Mouse (Mus musculus): ENCODE results near the gene Smurf2.

Gene Smurf2

DNA sequence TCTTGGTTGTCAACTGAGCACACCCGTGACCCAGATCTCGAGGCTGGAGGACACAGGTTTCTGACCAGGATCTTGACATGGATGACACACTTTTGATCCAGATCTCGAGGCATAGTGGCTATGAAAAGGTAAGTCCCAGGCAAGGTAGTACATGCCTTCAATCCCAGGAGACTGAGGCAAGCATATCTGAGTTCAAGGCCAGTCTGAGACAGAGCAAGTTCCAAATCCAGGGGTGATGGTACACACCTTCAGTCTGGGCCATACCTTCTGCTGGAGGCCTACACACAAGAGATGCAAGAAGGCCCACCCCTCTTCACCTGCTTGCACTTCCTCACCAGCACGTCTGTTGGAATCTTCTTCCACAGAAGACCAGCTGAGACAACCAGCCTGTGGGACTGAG is 14.8 kb downstream of the Smurf2 start:
- DNase-seq (ENCODE audit: low spot score) = no peak

DNA sequence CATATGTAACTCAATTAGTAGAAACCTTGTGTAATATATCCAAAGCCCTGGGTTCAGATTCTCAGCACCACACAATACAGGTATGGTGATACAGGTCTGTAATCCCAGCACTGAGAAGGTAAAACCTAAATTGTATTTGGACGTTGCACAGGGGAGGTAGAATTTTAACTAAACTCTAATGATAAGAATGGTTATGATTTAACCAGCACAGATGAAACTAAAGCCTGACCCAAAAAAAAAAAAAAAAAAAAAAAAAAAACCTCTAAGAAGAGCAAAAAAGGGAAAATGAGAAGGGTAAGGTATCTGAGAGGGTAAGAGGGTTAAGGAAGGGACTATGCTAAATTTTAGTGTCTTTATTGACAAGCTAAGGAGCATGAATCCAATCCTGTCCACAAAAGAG is 20.7 kb downstream of the Smurf2 start:
- no peak for DNase-seq (ENCODE audit: low spot score)

DNA sequence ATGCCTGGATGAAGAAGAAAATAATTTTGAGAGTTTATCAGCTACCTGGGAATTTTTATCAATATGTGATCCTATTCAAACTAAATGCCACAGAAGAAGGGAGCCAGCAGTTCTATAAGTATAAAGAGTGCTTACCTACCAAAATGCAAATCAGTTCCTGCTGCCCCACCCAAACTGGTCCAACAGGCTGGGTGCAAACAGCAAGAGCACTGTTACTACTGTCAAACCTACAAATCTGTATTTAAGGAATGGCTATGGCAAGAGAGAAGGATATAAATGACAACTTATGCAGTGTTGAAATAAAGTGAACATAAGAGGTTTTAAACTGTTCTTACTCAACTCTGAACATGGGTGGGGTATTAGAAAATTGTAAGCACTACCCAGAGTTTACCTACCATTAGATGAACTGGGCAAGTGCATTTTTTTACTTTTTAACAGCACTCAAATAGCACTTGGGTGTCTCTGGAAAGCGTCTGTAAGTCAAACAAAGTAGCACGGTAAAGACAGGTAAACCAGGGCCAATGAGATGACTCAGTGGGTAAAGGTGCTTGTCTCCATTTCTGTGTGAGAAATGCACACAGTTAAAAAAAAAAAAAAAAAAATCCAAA is 23.9 kb downstream of the Smurf2 start:
- DNase-seq (ENCODE audit: low spot score) = peak; percentile 71

DNA sequence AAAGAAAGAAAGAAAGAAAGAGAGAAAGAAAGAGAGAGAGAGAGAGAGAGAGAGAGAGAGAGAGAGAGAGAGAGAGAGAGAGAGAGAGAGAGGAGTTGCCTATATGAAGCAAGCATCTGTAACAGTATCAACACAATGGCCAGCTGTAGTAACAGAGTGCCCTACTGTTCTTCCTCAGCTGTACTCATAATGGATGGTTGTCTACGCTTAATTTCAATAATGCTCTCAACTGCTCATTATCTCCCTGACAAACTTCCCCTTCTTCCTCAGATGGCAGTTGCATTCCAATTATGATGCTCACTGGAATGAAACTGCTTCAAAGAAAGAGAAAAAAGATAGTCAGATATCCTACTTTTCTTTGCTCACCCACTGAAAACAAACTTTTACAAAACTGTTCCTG is 36.9 kb downstream of the Smurf2 start:
- no peak for DNase-seq (ENCODE audit: low spot score)

DNA sequence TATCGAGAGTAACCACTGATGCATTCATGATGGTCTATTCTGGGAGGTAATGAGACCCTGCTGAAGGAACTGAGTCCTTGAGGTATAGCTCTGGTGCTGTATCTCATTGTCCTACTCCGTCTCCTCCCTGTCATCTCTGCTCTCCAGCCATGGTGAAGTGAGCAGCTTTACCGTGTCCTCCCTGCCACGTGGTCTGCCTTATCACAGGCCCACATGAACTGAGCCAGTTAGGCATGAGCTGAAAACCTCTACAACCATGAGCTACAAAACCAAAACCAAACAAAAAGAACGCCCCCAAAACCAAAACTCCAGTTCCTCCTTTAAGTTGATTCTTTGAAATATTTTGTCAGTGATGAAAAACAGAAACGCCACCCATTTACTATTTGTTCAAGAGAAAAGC is 47.9 kb downstream of the Smurf2 start:
- no peak for DNase-seq (ENCODE audit: low spot score)

DNA sequence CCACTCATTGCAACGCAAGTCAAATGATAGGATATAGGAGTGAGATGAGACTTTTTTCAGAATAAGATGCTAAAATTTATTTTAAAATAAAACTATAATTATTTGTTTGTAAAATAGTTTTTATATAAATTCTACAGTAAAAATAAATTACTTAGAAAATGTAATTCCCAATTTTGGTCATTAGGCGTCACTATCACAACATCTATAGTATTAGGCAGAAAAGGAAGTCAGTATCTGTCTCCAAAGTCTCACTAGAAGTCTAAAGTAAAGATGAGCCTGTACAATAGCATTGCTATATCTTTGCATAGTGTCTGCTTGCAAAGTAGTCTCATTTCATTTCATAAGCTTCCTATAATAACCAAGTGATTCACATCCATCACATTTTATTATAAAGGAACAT is 69.1 kb downstream of the Smurf2 start:
- no peak for DNase-seq (ENCODE audit: low spot score)

DNA sequence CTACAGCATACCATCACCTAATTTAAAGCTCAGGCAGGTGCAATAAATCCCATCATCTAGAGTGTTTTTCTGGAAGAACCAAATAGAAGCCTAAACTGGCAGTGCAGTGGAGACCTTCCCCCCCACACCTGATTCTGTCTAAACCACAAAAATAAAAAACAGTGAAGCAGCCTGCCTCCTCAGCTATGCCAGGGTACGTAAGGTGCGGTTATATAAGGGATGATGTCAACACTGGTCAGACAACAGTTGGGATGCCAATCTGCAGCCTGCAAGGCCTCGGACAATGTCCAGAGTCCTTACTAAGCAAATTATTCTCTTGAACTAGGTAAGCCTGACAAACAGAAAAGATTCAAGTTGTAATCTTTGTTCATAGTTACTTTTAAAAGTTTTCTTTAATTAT is 78.5 kb downstream of the Smurf2 start:
- no peak for DNase-seq (ENCODE audit: low spot score)

DNA sequence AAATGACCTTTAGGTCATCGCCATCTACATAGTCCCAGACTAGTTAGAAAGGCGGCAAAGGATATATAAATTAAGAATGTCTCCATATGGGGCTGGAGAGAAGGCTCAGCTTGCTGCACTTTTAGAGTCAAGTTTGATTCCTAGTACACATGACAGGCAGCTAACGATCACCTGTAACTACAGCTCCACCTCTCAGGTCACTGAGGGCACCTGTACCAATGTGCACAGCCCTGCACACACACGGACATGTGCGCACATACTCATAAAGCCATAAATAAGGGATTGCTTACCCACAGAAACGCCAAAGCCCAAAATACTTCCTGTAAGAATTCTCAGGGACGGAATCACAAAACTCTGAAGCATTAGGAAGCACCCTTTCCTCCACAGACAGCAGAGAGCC is 92.4 kb downstream of the Smurf2 start:
- DNase-seq (ENCODE audit: low spot score) = no peak

DNA sequence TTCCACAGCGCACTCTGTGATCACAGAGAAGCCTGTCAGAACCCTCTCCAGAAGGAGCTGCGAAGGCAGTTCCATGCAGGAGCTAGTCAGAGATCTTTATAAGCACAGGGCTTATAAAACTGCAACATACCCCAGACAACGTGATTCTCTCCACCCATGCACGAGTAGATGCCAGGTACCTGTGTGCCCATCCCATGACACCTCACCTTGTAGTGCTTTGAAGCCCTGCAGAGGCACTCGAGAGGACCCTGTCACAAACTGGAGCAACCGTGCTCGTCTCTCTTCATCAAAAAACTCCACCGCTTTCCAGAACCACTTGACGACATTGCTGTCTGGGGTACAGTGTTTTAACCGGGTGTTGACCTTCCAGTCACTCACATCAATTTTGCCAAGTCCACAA is 96.1 kb downstream of the Smurf2 start:
- no peak for DNase-seq (ENCODE audit: low spot score)

DNA sequence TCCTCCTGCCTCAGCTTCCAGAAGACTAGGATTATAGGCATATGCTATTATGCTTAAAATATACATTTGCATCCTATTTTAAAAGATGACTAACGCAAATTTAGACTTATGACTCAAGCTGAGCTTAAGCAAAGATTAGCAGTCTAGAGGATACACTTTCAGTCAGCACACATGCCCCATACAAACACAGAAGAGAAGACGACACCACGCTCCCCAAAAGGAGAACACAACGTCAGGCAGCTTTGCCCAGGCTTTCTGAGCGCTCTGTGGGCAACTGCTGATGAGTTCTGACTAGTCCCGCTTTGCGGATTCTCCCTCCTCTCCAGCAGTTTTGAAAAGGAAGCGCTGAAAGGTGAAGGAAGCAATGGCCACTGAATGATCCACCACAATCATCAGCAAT is 96.8 kb downstream of the Smurf2 start:
- DNase-seq (ENCODE audit: low spot score) = no peak

DNA sequence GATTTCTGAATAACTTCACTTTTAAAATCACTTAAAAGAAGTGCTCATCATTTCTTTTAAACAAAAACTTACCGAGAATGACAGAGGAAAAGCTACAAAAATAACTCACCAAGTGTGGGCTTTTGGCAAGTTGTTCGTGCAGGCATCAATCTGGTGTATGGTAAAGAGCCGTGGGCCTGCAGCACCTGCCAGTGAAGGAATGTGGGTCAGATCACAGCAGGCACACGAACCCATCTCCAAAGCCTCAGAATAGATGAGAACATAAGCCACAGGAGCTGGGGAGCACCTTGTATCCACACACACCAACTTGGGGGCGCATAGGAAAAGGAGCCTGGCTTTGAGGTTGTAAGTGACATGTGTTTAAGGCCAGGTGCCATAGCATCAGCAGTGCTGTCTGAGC is 97.6 kb downstream of the Smurf2 start:
- DNase-seq (ENCODE audit: low spot score) = no peak

DNA sequence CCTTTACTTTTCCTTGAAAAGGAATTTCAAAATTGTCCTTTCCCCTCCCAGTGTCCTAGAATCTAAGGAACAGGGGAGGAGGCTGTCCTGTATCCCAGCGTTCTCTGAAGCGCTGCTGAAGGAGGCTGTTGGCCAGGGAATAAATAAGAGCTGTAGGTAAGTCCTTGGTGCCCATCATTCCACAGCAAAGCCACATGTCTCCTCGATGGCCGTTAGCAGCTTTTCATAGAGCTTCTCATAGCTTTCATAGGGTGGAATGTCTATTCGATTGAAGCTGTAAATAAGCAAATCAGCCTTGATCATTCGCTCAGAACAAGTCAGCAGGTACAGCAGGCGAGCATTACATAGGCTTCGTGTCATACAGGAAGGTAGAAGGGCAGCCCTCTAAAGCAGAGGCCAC is 98.0 kb downstream of the Smurf2 start:
- no peak for DNase-seq (ENCODE audit: low spot score)

DNA sequence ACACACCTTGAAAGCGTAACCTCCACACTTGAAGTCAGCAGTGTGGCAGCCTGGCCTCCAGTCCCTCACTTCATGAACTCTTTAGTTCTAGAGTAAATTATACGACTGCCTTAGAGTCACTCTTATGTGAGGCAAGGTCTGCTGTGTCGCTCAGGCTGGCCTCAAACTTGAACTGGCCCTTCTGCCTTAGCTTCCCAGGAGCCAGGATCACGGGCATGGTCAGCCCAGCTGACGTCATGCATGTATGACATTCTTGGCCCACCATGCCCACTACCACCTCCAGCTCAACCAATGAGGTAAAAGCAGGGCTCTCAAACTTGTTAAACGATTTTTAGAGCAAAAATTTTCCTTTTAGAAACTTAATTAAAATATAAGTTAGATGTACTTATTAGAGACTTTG is 99.1 kb downstream of the Smurf2 start:
- no peak for DNase-seq (ENCODE audit: low spot score)

DNA sequence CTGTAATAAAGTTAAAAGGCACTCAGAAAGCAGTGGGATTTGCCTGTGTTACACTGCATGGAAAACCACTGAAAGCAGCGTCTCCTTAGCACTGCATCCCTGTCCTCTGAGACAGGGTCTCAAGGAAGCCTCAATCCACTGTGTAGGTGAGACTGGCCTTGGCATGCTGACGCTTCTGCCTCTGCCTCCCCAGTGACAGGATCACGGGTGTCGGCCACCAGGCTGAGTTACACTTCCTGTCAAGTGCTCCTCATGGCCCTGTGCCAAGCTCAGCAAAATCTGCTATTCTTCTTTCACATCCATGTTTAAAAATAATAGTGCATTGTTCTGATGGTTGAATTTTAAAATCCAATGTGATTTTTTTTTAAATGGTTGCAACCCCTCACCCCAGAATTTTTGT is 99.5 kb downstream of the Smurf2 start:
- DNase-seq (ENCODE audit: low spot score) = peak; percentile 43

DNA sequence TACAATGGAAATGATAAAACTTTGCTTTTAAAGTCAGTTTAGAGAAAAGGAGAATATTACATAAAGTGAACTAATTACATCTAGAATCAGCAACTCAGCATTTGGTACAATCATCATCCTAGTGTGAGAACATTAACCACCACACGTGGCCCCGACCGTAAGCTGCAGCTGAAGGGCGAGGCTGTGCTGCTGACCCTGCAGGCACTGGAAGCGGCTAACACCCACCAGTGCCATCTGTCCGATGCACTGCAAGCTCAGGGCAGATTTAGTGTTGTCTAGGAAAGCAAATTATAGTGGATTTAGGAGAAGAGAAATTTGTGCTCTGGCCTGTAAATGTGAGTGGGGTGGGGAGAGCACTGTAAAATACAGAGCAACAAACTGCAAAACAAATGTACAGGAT is 100.3 kb downstream of the Smurf2 start:
- DNase-seq (ENCODE audit: low spot score) = no peak

DNA sequence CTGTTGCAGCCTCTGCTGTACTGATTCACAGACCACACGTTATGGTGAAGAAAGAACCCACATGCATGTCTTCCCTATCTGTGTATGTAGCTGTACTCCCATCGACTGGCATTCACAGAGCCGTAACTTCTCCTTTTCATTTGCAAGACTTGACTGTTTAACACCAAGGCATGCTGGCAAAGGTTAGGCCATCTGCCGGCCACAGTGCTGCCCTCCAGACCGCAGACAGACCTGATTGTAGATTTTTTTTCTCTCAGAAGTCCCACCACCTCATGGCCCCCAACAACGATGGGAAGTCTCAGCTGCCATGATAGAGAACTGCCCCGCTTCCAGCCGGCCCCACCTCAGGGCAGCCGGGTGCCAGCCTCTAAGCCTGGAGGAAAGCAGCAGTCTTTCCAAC is 100.9 kb downstream of the Smurf2 start:
- no peak for DNase-seq (ENCODE audit: low spot score)

DNA sequence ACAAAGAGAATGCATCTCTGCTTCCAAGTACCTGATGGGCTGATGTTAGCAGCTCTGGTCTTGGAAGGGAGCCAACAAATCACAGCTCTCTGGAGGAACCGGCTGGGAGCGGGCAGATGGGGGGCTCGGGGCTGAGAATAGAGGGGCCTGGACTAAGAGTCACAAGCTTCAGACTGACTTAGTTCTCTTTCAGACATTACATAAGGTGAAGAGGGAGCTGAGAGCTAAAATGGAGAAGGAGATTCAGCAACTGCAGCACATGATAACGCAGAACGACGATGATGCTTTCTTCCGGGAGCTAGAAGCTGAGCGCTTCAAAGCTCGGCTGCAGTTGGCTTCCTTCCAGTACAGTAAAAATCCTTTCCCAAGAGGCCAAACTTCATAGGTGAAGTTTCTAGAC is 102.2 kb downstream of the Smurf2 start:
- DNase-seq (ENCODE audit: low spot score) = no peak

DNA sequence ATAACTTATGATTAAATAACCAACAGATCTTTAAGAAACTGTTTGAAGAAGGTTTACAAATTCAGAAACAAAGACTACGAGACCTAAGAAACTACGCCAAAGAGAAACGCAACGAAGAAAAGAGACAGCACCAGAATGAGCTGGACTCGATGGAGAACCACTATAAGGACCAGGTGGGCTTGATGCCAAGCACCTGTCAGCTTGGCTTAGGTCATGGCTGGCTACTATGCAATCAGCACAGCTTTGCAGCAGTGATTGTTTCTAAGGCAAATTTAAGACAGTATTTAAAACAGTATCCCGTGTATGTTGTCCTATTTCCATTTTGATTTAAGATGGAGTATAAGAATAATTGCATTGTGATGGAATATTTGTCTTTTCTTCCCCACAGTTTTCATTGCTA is 102.7 kb downstream of the Smurf2 start:
- no peak for DNase-seq (ENCODE audit: low spot score)

DNA sequence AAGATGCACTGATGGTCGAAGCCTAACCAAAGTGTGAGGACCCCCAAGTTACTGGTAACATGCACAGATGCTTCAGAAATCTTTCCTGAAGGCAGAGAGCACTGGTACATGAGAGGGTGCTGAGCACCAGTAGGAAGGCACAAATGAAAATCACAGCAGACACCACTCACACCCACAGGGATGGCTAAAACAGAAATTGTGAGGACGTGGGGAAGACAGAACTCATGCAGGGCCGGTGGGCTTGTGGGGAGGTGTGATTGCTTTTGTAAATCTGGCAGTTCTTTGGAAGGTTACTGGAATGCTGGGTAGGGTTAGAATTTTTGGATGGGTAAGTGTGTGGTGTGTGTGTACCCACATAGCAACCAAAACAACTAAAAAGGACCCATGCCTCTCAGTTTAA is 103.4 kb downstream of the Smurf2 start:
- DNase-seq (ENCODE audit: low spot score) = no peak

DNA sequence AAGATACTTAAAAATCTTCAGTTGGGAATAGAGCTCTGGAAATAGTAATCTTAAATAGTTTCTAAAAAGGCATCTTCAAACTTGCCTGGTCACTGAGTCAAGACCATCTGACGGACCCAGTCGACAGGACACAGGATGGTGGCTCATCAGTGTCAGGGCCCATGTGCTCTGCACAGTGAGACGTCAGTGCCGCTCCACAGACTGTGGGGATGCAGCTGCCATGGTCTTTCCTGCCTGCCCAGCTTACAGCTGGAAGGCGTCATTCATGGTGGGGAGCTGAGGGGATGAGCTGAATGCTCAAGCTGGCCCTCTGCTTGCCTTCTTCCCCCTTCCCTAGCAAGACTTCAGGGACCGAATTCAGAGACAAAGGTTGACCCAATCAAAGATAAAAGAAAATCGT is 104.2 kb downstream of the Smurf2 start:
- DNase-seq (ENCODE audit: low spot score) = no peak

DNA sequence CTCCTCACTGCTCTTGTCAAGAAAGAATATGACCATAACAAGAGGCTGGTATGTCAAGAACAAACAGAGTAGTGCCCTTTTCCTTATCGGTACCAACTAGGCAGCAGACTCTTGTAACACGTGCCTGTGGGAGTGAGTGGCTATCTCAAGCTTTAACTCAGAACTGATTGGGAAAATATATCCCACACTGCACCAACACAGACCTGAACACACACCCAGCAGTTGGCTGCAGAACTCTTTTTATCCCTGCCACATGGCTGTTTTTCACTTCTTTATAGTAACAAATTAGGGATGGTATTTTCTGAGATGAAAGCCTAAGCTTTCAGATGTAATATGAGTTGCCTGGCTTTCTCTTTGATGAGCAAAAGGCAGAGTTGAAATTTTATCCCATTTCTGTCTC is 104.8 kb downstream of the Smurf2 start:
- no peak for DNase-seq (ENCODE audit: low spot score)

DNA sequence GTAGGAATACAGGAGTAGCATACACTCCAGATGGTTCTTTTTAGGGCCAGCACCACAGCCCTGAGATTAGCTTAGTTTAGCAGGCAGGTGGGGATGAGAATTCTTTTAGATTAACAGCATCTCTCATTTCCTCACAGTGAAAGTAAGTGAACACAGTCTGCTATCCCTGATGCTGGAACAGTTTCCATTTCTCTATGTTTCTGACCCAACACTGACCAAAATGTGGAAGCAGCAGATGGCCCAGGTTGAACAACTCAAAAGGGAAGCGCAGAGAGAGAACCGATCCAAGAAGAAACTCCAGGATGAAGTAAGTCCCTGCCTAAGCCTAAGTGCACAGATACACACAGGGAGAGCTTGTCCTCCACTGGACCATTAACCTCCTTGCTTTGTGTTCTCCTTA is 105.2 kb downstream of the Smurf2 start:
- DNase-seq (ENCODE audit: low spot score) = no peak

DNA sequence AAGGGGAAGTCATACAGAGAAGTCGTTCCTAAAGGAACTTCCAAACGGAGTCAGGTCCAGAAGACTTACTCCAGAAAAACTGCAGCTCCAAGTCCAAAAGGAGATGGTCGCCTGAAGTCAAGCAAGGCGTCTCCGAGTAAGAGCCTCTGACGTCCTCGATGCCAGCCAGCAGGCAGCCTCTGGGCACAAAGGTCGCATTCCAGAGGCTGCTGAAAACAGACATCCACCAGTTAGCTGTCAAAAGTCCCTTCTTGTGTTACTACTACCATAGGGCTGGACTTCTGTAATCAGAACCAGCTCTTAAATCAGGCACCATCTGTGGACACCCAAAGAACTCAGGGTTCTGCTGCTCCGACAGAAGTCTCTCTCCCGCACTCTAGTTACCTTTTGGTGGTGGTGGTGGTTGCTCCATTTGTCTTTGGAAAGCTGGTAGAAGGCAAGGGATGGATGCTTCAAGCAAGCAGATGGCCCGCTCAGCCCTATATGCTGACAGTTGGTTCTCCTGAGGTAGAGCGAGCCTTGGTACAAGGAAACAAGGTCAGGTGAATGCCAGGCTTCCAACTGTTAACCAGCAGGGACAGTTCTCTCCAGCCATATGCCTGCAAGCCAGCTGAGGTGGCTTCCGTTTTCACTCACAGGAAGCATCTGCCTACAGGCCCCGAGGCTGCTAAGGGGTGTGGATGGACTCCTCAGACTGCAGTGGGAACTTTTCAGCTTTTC is 105.8 kb downstream of the Smurf2 start:
- DNase-seq (ENCODE audit: low spot score) = no peak

DNA sequence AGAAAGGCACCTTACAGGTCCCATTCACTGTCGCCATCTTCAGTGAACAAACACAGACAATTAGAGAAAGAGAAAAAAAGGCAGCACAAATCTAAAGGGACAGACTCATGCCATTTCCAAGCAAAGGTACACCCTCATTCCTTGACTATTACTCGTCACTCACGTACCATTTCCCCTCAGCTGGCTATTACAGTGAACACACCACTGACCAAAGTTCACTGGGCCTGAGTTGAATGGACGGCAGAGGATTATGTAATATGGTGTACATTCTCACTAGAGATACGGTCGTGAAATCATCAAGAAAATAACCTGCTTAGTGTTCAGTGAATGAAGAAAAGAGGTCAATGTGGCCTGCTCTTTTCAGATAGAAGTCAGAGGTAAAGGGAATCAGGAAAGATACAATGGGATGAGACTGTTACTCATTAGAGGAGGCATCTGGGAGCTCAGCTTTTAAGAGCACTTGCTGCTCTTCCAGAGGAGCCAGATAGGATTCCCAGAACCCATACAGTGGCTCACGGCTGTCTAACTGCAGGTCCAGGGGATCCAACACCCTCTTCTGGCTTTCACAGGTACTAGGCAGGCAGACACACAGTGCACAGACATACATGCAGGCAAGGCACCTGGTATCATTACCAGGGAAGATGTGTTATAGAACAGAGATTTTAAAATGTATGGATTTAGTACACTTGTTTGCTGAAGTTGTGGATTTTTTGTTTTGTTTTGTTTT is 107.9 kb downstream of the Smurf2 start:
- DNase-seq (ENCODE audit: low spot score) = no peak
